Mouse (Mus musculus): ENCODE measurements around the gene Gys1. TPM values are rescaled to one million over a fixed set of nuclear protein-coding genes. Genes with fewer than 3 reads are reported as not detected.

Gys1 gene
- polyA plus RNA-seq, 2 experiments = 35.8 to 44.1 TPM

DNA sequence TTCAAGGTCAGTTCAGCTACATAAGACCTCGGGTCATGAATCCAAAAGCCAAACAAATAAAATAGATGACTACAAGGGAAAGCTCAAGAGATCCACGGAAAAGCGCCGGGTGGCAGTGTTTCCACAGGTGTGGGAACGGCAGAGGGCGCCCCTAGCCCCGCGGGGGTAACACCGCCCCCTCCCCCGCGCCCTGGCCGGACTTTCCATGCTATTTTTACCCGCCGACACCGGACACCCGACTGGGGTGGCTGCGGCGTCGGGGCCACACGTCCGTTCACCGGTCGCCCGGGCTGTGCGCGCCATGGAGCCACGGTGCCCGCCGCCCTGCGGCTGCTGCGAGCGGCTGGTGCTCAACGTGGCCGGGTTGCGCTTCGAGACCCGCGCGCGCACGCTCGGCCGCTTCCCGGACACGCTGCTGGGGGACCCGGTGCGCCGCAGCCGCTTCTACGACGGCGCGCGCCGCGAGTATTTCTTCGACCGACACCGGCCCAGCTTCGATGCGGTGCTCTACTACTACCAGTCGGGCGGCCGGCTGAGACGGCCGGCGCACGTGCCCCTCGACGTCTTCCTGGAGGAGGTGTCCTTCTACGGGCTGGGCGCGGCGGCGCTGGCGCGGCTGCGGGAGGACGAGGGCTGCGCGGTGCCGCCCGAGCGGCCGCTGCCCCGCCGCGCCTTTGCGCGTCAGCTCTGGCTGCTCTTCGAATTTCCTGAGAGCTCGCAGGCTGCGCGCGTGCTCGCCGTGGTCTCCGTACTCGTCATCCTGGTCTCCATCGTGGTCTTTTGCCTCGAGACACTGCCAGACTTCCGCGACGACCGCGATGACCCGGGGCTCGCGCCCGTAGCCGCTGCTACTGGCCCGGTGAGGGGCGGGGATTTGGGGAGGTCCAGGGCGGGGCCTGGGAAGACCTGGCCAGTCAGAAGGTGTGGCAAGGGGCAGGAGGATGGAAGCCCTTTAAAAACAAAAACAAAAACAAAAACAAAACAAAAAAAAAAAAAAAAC is 28.2 kb upstream of the Gys1 start:
- 1% methylated on average over 97 of the region's 114 CpGs for WGBS
- DNase-seq (ENCODE audit: low spot score) = no peak

DNA sequence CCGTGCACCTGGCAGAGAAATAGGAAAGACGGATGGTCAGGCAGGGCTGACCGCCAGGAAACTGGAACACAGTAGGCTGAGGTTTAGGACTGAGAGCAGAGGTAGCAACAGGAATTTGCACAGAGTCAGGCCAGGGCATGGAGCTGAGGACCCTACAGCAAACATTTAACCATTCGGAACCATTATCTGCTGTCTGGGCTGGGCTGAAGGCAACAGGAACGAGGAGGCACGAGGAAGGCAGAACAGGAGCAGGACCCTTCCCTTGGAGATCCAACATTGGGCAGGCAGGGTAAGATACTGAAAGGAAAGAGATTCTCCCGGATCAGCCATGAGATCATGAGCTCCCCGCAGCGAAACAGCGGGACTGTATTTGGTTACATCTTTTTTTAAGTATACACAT is 26.8 kb upstream of the Gys1 start:
- H3K4me1 ChIP-seq (ENCODE audit: control insufficient read depth, insufficient read depth, low read length) = peaks cover 3% of the 10 kb centered on the region; the same call in 1 of the 2 replicates
- WGBS = 84% methylated on average over 10 of the region's 10 CpGs
- no peak overlapping the region for H3K4me2 ChIP-seq (replicated peaks; ENCODE audit: low read depth, low read length, severe bottlenecking)
- peaks cover 56% of the 10 kb centered on the region for H3K27me3 ChIP-seq (ENCODE audit: control insufficient read depth, insufficient read depth, low read length)
- no peaks in the 10 kb centered on the region for H3K36me3 ChIP-seq (ENCODE audit: control insufficient read depth, insufficient read depth, low read length)
- TF ChIP-seq POLR2A (IDR thresholded peaks at IDR 0.05; ENCODE audit: borderline replicate concordance, extremely low read depth, insufficient read depth, insufficient read length) = no peak
- no peak for ATAC-seq (ENCODE audit: low FRiP score, low read depth)
- H3K4me3 ChIP-seq (replicated peaks; ENCODE audit: low read length) = no peak overlapping the region
- no peaks in the 10 kb centered on the region for H3K9me3 ChIP-seq (ENCODE audit: control insufficient read depth, low read length)
- DNase-seq (ENCODE audit: low spot score) = no peak
- H3K27ac ChIP-seq (replicated peaks; ENCODE audit: low read depth, low read length) = no peak overlapping the region
- no peak overlapping the region for H3K9ac ChIP-seq (ENCODE audit: low read depth, low read length, severe bottlenecking)

More for the DNA sequence above, 28.2 kb upstream of the Gys1 start:
- Histone ChIP-seq H3K27me3 (ENCODE audit: control insufficient read depth, insufficient read depth, low read length) (peaks cover 46% of the 10 kb centered on the region), H3K9ac (ENCODE audit: low read depth, low read length, severe bottlenecking) (peak overlapping the region; percentile 22; the same call in 1 of the 2 replicates), H3K9me3 (ENCODE audit: control insufficient read depth, low read length) (no peaks in the 10 kb centered on the region), H3K4me1 (ENCODE audit: control insufficient read depth, insufficient read depth, low read length) (peaks cover 3% of the 10 kb centered on the region; the same call in 1 of the 2 replicates), H3K4me2 (replicated peaks; ENCODE audit: low read depth, low read length, severe bottlenecking) (peak overlapping the region; percentile 61), H3K4me3 (replicated peaks; ENCODE audit: low read length) (peak overlapping the region; percentile 42), H3K27ac (replicated peaks; ENCODE audit: low read depth, low read length) (no peak overlapping the region), H3K36me3 (ENCODE audit: control insufficient read depth, insufficient read depth, low read length) (no peaks in the 10 kb centered on the region)
- ATAC-seq (ENCODE audit: low FRiP score, low read depth) = no peak
- TF ChIP-seq POLR2A (IDR thresholded peaks at IDR 0.05; ENCODE audit: borderline replicate concordance, extremely low read depth, insufficient read depth, insufficient read length) = no peak

GRCm38 (mm10) chr7:45408351-45408750 is 26.3 kb upstream of the Gys1 start:
- Histone ChIP-seq H3K27me3 (ENCODE audit: control insufficient read depth, insufficient read depth, low read length) (peaks cover 61% of the 10 kb centered on the region), H3K9me3 (ENCODE audit: control insufficient read depth, low read length) (no peaks in the 10 kb centered on the region), H3K4me2 (replicated peaks; ENCODE audit: low read depth, low read length, severe bottlenecking) (no peak overlapping the region), H3K4me3 (replicated peaks; ENCODE audit: low read length) (no peak overlapping the region), H3K36me3 (ENCODE audit: control insufficient read depth, insufficient read depth, low read length) (no peaks in the 10 kb centered on the region), H3K9ac (ENCODE audit: low read depth, low read length, severe bottlenecking) (no peak overlapping the region), H3K27ac (replicated peaks; ENCODE audit: low read depth, low read length) (no peak overlapping the region), H3K4me1 (ENCODE audit: control insufficient read depth, insufficient read depth, low read length) (peaks cover 3% of the 10 kb centered on the region; the same call in 1 of the 2 replicates)
- TF ChIP-seq POLR2A (IDR thresholded peaks at IDR 0.05; ENCODE audit: borderline replicate concordance, extremely low read depth, insufficient read depth, insufficient read length) = no peak
- no peak for ATAC-seq (ENCODE audit: low FRiP score, low read depth)
- no peak for DNase-seq (ENCODE audit: low spot score)
- WGBS = 68% methylated on average over 7 of the region's 7 CpGs

DNA sequence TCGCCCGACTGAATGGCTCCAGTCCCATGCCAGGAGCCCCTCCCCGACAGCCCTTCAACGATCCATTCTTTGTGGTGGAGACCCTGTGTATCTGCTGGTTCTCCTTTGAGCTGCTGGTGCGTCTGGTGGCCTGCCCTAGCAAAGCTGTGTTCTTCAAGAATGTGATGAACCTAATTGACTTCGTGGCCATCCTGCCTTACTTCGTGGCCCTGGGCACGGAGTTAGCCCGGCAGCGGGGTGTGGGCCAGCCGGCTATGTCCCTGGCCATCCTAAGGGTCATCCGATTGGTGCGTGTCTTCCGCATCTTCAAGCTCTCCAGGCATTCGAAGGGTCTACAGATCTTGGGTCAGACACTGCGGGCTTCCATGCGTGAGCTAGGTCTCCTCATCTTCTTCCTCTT is 25.7 kb upstream of the Gys1 start:
- Histone ChIP-seq H3K27me3 (ENCODE audit: control insufficient read depth, insufficient read depth, low read length) (peaks cover 67% of the 10 kb centered on the region), H3K36me3 (ENCODE audit: control insufficient read depth, insufficient read depth, low read length) (no peaks in the 10 kb centered on the region), H3K4me3 (replicated peaks; ENCODE audit: low read length) (no peak overlapping the region), H3K4me2 (replicated peaks; ENCODE audit: low read depth, low read length, severe bottlenecking) (no peak overlapping the region), H3K9me3 (ENCODE audit: control insufficient read depth, low read length) (no peaks in the 10 kb centered on the region), H3K9ac (ENCODE audit: low read depth, low read length, severe bottlenecking) (no peak overlapping the region), H3K4me1 (ENCODE audit: control insufficient read depth, insufficient read depth, low read length) (peaks cover 5% of the 10 kb centered on the region), H3K27ac (replicated peaks; ENCODE audit: low read depth, low read length) (no peak overlapping the region)
- DNase-seq (ENCODE audit: low spot score) (no peak), ATAC-seq (ENCODE audit: low FRiP score, low read depth) (no peak)
- WGBS = 83% methylated on average over 17 of the region's 17 CpGs
- TF ChIP-seq POLR2A (IDR thresholded peaks at IDR 0.05; ENCODE audit: borderline replicate concordance, extremely low read depth, insufficient read depth, insufficient read length) = no peak

GRCm38 (mm10) chr7:45409497-45410163 is 25.0 kb upstream of the Gys1 start:
- WGBS = 83% methylated on average over 8 of the region's 8 CpGs
- Histone ChIP-seq H3K9ac (ENCODE audit: low read depth, low read length, severe bottlenecking) (no peak overlapping the region), H3K4me3 (replicated peaks; ENCODE audit: low read length) (no peak overlapping the region), H3K27me3 (ENCODE audit: control insufficient read depth, insufficient read depth, low read length) (peaks cover 74% of the 10 kb centered on the region), H3K4me1 (ENCODE audit: control insufficient read depth, insufficient read depth, low read length) (peaks cover 7% of the 10 kb centered on the region), H3K4me2 (replicated peaks; ENCODE audit: low read depth, low read length, severe bottlenecking) (no peak overlapping the region), H3K36me3 (ENCODE audit: control insufficient read depth, insufficient read depth, low read length) (no peaks in the 10 kb centered on the region), H3K9me3 (ENCODE audit: control insufficient read depth, low read length) (no peaks in the 10 kb centered on the region), H3K27ac (replicated peaks; ENCODE audit: low read depth, low read length) (no peak overlapping the region)
- no peak for DNase-seq (ENCODE audit: low spot score)
- TF ChIP-seq POLR2A (IDR thresholded peaks at IDR 0.05; ENCODE audit: borderline replicate concordance, extremely low read depth, insufficient read depth, insufficient read length) = no peak
- ATAC-seq (ENCODE audit: low FRiP score, low read depth) = no peak

Measured in limb, embryonic 14.5 days (tissue).